Mouse (Mus musculus): ENCODE measurements around the gene Gpr132.

- TF ChIP-seq GATA1 (IDR thresholded peaks at IDR 0.05; ENCODE audit: borderline replicate concordance, low read length) (no peak), FLI1 (IDR thresholded peaks at IDR 0.05; ENCODE audit: low read length) (no peak)
These were observed 42.1 kb downstream of the Gpr132 start for GRCm38 (mm10) chr12:112825901-112826300.
